Mouse (Mus musculus) left cerebral cortex, adult 18-20 months (tissue): ENCODE results near the gene Sept7. TPM values are rescaled to one million over a fixed set of nuclear protein-coding genes. Genes with fewer than 3 reads are reported as not detected.
"Not testable (repeated sequence)": the region's sequence is repeated elsewhere in the genome, so short reads cannot be mapped to it uniquely, and the experiment has no call there.

ENCODE experiments used
- DNase-seq, 2 experiments: peaks; one replicate each; pipeline ENCODE4 v3.0.0; 2021 to 2022; ENCODE audit warnings: low spot score in 2 of 2, mixed read lengths in 1 of 2
- total RNA-seq, 2 experiments: library from RNA; stranded (reverse); gene quantifications; 2 replicates each; pipeline ENCODE4 v1.2.3; 2021

Sept7 gene
- total RNA-seq, 2 experiments from 2014 or later: 360 to 378 TPM

- peak; percentile 56 to 63 for DNase-seq
Observed at GRCm38 (mm10) chr9:25252759-25253477, 679 bp downstream of the Sept7 start.

- DNase-seq: no peak
Observed at GRCm38 (mm10) chr9:25253478-25253824, 1.2 kb downstream of the Sept7 start.

GRCm38 (mm10) chr9:25260411-25260810 lies 8.2 kb downstream of the Sept7 start:
- DNase-seq: no peak

DNA sequence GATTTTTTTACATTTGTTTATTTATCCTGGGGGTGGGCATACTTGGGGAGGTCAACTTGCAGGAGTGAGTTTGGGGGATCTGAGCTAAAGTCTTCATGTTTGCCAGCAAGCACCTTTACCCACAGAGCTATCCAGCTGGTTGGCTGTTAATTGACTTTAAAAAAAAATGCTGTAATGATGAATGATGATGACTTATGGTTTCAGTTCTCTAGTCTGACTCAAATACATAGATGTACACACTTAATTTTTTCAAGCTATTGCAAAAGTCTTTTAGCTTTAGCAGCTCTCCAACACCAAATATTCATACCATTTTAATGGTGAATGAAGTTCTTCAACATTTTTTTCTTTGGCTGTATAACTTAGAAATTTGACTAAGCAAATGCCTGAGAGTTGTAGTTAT lies 8.7 kb downstream of the Sept7 start:
- no peak for DNase-seq

GRCm38 (mm10) chr9:25262087-25262486 lies 9.8 kb downstream of the Sept7 start:
- no peak for DNase-seq

GRCm38 (mm10) chr9:25265795-25266194 lies 13.6 kb downstream of the Sept7 start:
- DNase-seq: no peak

DNA sequence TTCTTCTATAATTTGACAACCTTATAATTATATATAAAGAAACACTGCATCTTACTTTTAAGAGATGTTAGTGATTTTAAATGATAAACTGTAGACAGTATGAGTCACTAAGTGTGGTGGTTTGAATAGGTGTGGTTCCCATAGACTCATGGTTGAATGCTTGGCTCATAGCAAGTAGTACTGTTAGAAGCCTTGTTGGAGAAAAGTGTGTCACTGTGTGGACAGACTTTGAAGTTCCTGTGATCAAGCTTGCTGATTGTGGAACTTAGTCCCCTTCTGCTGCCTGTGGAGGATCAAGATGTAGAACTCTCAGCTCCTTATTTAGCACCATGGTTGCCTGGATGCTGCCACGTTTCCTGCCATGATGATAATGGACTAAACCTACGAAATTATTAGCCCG lies 14.9 kb downstream of the Sept7 start:
- DNase-seq: no peak

GRCm38 (mm10) chr9:25267574-25267973 lies 15.3 kb downstream of the Sept7 start:
- DNase-seq: no peak

DNA sequence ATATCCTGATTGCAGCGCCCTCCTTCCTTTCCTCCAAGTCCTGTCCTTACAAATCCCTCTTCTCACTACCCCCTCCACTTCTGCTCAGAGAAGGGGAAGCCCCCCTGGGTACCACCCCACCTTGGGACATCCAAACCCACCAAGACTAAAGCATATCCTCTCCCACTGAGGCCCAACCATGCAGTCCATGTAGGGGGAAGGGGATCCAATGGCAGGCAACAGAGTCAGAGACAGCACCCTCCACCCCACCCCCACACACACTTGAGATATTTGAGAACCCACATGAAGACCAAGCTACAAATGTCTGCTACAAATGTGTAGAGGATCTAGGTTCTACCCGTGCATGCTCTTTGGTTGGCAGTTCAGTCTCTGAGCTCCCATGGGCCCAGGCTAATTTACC lies 19.7 kb downstream of the Sept7 start:
- DNase-seq: no peak

GRCm38 (mm10) chr9:25289796-25290195 lies 37.6 kb downstream of the Sept7 start:
- DNase-seq: no peak

GRCm38 (mm10) chr9:25309505-25310182 lies 57.4 kb downstream of the Sept7 start:
- no peak for DNase-seq

- DNase-seq: no peak
Observed at GRCm38 (mm10) chr9:25314304-25314703, 62.1 kb downstream of the Sept7 start.

GRCm38 (mm10) chr9:25317827-25318505 lies 65.7 kb downstream of the Sept7 start:
- peak; percentile 68 to 73 for DNase-seq

DNA sequence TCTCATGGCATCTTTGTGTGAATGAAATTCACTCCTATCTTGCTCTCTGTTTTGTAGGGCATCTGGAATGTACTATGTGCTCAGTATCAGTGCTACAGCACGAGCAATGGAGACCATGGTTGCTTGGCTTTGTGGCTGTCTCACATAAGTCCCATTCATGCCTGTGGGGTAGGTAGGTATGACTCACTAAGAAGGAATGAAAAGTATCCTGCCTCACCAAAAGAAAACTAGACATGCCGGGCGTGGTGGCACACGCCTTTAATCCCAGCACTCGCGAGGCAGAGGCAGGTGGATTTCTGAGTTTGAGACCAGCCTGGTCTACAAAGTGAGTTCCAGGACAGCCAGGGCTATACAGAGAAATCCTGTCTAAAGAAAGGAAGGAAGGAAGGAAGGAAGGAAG lies 67.4 kb downstream of the Sept7 start:
- DNase-seq: not testable (repeated sequence)

DNA sequence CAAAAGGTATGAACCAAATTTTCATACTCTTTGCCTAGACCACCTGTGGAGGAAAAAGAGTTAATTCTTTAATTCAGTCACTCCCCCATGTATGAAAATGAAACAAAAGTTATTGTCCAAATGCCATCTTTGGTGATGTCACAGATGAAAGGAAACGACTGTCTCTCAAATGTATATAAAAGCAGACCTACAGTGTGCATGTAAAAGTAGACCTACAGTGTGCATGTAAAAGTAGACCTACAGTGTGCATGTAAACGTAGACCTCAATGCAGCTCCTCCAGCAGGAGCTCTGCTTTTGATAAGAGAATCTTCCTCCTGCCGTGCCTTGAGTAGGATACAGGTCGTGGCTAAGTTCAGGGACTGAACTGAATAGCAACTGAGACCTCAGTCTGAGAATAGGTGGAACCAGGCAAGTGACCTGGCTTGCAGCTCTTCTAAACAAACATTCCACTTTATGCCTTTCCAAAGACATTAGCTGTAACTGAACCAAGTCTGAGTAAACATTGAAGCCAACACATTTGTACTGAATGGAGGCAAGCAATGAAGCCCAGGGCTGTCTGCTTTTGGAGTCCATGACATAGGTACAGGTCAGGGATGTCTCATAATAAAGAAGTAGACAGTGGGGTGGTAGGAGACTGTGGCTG lies 75.6 kb downstream of the Sept7 start:
- no peak for DNase-seq

- no peak for DNase-seq
Observed at GRCm38 (mm10) chr9:25328946-25329723, 76.9 kb downstream of the Sept7 start.

- DNase-seq: no peak
Observed at GRCm38 (mm10) chr9:25337436-25338198, 85.4 kb downstream of the Sept7 start.

GRCm38 (mm10) chr9:25340412-25340811 lies 88.2 kb downstream of the Sept7 start:
- no peak for DNase-seq

DNA sequence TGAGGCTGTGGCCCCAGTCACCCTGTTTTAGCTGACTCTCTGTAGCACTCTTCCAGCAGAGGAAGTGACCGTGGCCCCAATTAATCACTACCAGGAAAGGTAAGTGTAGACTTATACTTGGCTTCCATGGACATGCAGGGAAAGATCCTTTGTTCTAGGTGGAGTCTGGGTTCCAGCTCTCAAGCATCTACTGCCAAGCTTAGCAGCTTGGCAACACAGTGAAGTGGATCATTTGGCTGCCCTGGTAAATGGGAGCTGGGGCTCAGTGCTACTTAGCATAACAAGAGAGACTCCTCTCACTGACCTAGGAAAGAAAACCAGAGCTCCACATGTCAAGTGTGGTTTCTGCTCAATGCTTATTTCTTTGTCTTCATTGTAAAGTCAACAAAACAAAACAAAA lies 101.5 kb downstream of the Sept7 start:
- no peak for DNase-seq

DNA sequence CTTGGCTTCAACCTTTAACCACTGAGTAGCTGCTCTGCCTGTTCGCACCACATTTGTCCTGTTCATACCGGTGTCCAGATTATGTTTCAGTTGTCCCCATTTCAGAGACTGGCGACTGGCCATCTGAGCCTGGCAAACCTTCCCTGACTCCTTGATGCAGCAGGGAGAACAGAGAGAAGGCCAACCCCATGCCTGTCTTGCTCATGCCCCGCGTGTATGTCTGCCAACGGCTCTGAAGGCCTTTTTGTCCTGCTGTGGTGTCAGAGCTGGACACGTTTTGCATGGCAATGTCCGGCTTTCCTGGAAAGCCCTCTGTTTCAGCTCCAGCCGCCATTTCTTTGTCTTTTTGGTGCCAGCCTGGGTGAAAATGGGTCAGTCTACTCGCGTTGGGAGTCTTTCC lies 103.6 kb downstream of the Sept7 start:
- DNase-seq: peak; percentile 20 to 43
